Mouse (Mus musculus): ENCODE measurements around the gene Trabd2b.

Gene Trabd2b

DNA sequence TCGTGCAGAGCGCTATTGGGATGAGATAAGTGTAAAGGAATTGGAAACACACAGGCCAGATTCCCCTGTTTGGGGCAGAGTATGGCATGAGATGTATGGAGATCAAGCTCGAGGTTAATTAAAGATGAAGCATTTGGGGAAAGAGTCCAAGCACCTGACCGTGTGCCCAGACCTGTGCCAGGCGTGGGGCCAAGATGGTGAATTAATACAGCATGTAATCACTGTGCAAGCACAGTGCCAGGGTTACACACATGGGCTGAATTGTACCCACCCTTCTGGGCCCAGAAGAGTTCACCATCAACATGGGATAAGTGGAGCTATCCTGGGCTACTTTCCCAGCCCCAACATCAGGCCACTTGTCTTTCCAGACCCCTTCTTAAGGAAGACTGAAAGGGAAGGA lies 205.5 kb downstream of the Trabd2b start:
- WGBS: 74% methylated on average over 5 of the region's 5 CpGs

DNA sequence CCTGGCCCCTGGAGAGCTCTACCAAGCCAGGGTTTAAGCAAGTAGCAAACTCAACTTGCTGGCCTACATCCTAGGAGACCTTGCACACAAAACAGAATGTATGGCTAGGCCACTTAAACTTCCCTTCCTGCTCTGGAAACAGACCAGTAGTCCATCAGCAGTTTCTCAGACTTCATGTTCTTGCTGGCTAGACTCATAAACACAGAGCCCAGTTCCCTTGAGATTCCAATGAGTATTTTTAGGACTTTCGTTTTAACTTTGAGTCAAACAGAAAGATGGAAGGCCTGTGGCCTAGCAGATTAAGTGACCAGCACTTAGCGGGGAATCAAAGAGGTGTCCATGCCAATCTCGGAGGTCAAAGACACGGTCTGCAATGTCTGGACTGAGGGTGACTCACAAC lies 206.3 kb downstream of the Trabd2b start:
- 84% methylated on average over 4 of the region's 4 CpGs for WGBS

DNA sequence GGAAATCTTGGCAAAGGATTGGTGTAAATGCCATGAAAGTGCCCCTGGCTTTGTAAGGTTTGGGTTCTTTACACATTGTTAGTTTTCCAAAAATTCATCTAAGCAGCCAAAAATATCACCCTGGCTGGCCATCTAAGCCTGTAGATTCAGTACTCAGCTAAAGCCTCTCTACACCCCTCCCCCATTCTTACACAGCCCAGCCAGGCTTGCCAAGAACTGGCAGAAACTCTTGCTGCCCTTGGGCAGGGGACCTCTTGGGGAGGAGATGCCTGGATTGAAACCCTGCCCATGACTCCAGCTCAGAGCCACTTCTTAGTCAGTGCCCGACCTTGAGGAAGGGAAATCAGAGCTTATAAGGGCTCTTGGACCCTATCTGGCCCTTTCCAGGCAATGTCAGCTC lies 207.6 kb downstream of the Trabd2b start:
- 63% methylated on average over 1 of the region's 1 CpGs for WGBS

- 90% methylated on average over 4 of the region's 4 CpGs for WGBS
Observed at GRCm38 (mm10) chr4:114615765-114616164, 209.2 kb downstream of the Trabd2b start.

DNA sequence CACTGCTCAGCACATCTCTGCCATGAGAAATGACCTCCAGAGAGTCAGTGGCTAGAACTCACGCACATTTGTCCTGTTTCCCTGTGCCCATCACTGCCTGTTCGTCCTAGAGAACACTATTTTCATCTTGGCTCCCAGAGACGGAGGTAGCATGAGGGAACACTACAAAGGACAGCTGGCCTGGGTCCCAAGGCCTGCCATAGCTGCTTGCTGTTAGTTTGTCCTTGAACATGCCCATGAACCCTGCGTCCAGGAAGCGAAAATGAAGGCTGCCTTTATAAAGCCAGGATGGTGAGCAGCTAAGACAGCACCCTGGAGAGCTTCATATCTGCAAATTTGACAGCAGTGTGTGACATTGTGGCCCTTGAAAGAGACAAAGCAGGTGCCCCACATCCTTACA lies 216.4 kb downstream of the Trabd2b start:
- 82% methylated on average over 5 of the region's 5 CpGs for WGBS

- WGBS: 65% methylated on average over 3 of the region's 3 CpGs
Observed at GRCm38 (mm10) chr4:114624114-114624910, 217.8 kb downstream of the Trabd2b start.

- 36% methylated on average over 4 of the region's 4 CpGs for WGBS
Observed at GRCm38 (mm10) chr4:114625357-114625756, 218.8 kb downstream of the Trabd2b start.

- 33% methylated on average over 3 of the region's 3 CpGs for WGBS
Observed at GRCm38 (mm10) chr4:114625920-114626319, 219.4 kb downstream of the Trabd2b start.

DNA sequence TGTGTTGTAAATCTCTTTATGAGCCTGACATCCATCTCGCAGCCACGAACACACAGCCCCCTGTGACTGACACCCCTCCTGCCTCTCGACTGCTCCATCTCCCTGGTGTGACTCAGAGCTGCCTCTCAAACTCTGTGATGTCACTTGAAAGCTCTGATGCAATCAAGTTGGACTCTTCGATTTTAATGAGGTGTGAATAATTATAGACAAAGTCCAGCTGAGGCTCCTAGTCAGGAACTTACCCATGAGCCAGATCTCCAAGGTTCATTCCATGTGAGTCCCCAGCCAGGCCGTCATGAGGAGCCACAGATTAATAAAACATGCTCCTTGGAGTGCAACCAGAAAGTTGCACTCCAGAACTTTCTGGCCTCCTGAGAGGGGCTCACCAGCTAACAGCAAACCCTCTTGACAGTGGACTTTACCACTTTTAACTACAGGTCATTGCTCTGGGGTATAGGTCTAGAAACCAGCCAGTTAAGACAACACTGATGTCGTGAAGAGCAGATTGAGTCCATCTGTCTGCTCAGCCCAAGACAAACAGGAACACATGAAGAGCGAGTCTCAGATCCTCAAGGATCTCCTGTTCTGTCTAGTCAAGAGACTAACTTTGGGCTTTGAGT lies 221.3 kb downstream of the Trabd2b start:
- WGBS: 92% methylated on average over 7 of the region's 7 CpGs

DNA sequence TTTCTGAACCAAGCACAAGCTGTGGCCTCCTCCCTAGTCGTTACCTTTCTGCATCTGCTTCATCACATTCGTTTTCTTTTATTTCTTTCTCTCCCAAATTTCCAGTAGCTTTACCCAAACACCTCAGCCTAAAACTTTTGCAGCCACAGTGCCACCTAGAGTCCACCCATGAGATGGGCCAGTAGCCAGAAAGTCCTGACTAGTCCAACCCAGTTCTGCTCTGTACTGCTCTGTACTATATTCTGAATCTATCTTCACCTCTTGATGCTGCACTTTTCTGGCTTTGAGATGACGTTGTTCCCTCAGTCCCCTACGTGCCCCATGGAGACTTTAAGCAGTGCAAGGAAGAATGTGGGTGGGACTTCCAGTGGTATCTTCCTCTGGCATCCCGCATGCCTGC lies 229.4 kb downstream of the Trabd2b start:
- 16% methylated on average over 5 of the region's 5 CpGs for WGBS

- 40% methylated on average over 1 of the region's 1 CpGs for WGBS
Observed at GRCm38 (mm10) chr4:114636324-114636723, 229.8 kb downstream of the Trabd2b start.

GRCm38 (mm10) chr4:114637120-114637519 lies 230.6 kb downstream of the Trabd2b start:
- WGBS: 26% methylated on average over 3 of the region's 3 CpGs

DNA sequence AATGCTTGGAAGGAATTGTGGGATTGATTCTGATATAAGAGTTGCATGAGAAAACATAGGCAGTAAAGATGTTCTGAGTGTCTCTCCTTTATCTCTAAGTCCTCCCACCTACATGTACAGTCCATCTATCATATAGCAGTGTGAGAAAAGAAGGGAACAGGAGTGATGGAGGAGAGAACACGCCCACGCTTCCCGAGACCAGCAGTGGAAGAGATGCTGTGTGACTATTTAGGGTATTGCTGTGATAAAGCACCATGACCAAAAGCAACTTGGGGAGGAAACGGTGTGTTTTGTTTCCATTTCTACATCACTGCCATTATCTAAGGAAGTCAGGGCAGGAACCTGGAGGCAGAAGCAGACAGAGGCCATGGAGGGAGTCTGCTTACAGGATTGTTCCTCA lies 235.9 kb downstream of the Trabd2b start:
- 58% methylated on average over 4 of the region's 4 CpGs for WGBS

DNA sequence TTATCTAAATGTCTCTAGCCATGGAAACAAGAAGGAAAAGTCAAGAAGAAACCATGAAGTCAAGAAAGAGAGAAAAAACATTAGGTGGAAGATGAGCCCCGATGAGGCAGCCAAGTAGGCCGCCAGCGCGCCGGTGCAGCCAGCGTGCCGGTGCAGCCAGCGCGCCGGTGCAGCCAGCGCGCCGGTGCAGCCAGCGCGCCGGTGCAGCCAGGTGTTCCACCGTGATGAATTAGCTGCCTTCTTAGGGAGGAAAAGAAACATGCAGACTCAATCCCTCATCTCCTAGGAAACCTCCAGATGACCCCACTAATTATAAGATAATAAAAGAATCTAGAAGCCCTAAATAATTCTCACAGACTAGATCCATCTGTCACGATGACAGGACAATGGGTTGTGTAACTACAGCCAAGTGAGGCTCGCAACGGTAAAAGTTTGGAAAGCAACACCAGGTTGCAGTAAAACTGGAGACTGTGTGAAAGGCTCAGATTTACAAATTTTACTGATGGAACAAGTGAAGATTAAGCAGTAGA lies 237.2 kb downstream of the Trabd2b start:
- WGBS: 80% methylated on average over 20 of the region's 20 CpGs

DNA sequence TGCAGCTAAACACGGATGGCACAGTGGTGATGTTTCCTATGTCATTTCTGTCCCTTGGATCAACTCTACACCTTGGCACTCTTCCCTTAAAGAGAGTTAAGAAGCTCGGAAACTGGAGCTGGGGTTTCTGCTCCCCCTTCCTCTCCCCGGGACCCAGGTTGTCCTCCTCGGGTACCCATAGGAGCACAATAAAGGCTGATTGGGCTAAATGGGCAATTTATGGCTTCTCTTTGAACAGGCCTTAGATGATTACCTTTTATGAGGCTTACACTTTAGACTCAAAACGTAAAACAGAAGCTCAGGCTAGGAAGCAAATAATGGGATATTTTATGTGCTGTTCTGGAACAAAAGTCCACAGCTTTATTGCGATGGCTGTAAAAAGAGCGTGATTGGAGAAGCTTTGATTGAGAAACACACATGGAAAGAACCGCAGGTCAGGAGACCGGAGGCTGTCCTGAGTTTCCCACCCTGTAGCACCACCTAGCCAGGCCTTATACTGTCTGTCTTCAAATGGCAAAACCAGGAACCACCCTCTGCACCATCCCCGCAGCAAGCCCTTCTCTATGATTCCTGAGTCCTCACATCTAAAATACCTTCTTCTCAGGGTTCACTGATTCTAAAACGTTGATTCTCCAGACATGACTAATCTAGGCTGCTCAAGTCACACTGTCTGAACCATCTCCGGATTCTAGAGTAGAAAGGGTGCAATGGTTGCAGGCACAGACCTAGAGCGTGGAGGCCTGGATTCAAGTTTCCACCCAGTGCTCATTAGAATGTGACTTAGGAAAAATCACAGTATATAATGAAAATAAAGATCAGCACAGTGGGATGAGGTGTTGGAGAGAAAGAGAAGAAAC lies 240.5 kb downstream of the Trabd2b start:
- WGBS: 73% methylated on average over 13 of the region's 13 CpGs

DNA sequence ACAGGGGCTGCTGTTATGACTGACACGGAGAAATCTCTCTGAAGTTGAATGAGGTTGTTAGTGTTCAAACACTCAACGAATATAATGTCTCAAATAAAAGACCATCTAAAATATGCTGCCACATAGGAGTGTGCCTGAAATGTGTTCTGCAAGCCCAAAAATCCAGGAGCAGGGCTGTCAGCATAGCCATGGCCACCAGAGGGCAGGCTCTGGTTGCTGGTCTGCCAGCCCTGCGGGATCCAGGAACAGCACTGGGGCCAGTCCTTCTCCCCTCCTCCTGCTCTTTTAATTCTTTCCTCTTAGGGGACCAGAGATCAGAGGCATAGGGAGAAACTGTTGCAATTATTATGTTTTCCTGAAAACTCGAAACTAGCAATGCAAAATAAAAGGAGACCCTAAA lies 241.2 kb downstream of the Trabd2b start:
- 24% methylated on average over 4 of the region's 4 CpGs for WGBS

DNA sequence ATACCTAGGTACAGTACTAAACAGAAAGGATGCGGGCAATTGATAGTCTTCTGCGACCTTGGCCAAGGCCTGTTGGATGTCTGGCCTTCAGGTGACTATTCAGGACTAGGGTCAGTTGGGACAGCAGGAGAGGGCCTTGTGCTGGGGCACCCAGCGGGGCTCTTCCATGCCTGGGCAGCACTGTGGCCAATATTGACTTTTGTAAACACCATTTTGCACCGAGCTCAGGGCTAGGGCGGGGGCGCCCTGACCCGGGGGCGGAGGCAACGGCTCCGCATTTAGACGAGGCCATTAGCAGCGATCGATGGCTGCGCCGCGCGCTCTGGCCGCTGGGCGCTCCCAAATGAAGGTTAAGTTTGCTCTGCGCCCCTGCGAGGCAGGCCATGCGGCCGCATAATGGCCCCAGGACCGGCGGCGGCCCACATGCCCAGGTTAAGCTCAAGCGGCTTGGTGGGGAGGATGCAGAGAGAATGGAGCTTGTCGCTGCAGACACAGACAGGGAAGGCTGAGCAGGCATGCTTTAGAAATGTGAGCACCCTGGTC lies 242.1 kb downstream of the Trabd2b start:
- WGBS: 40% methylated on average over 28 of the region's 28 CpGs

DNA sequence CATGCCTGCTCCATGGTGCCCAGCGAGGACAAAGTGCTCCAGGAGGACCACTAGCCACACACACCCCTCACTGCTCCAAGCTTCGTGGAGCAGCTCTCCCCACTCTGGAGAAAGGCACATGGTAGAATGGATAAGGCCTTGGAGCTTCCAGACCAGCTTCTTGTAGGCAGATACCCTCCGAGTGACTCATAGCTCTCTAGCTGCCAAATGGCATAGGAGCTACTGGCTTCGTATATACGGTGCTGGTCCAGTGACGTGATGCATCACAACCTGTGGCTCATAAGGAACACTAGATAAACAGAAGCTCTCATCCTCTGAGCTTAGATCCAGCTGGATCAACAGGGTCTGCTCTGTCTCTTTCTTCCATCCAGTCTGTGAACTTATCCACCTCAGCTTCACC lies 244.0 kb downstream of the Trabd2b start:
- WGBS: 74% methylated on average over 6 of the region's 6 CpGs

- WGBS: 78% methylated on average over 3 of the region's 3 CpGs
Observed at GRCm38 (mm10) chr4:114651007-114651406, 244.5 kb downstream of the Trabd2b start.

- WGBS: 64% methylated on average over 5 of the region's 5 CpGs
Observed at GRCm38 (mm10) chr4:114651606-114652005, 245.1 kb downstream of the Trabd2b start.

- 86% methylated on average over 4 of the region's 4 CpGs for WGBS
Observed at GRCm38 (mm10) chr4:114652400-114652799, 245.9 kb downstream of the Trabd2b start.

GRCm38 (mm10) chr4:114657933-114658332 lies 251.4 kb downstream of the Trabd2b start:
- WGBS: 43% methylated on average over 2 of the region's 2 CpGs

Measured in cerebral cortex, adult 2 months (tissue).